Mouse (Mus musculus) kidney, postnatal 4 days (tissue): Measurements from ENCODE around the gene 9230113P08Rik.
"Not testable (repeated sequence)": the region's sequence is repeated elsewhere in the genome, so short reads cannot be mapped to it uniquely, and the experiment has no call there.

Experiments used
- DNase-seq, 2 experiments: peaks; one replicate each; pipeline ENCODE4 v3.0.0; 2021; ENCODE audit warnings: mixed read lengths in 2 of 2

9230113P08Rik gene

DNA sequence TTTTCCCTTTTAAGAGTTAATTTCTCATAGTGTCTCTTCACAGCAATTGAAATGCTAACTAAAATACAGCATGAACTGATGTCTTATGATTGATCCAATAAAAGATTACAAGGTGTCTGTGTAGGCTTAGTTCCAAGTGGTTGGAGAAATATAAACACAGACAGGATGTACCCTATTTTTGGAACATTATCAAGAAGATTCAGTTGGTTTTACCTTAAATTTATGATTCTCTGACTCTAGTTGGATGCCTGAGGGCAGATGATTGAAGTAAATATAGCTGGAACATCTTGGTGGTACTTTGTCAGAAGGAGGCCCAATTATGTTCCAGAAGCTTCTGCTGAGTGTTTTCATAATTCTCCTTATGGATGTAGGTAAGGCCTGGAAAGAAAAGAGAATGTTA, at the start of gene 9230113P08Rik:
Gene 9230113P08Rik (plus strand): TSS at position 301 of the 400 bp plus-strand sequence.
- not testable (repeated sequence) for DNase-seq

DNA sequence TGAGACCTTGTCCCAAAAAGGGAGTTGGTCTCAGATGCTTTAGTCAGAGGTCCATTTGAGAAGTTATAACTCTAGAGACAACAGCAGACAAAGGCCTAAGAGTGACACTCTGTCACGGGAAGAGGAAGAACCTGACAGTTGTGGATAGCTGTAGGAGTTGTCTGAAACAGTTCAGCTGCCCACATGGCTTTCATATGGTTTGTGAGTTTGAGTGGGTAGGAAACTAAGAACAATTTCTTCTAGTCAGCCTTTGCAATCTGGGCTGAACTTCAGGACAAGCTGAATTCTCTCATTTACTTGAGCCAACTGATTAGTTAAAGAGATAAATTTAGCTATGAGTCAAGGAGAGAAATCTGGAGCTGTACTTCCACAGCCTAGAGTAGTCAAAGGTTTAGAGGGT, 15.1 kb upstream of the 9230113P08Rik start:
- DNase-seq = not testable (repeated sequence)

- no peak for DNase-seq
These were observed 3.7 kb upstream of the 9230113P08Rik start for GRCm38 (mm10) chr9:35904494-35904893.

DNA sequence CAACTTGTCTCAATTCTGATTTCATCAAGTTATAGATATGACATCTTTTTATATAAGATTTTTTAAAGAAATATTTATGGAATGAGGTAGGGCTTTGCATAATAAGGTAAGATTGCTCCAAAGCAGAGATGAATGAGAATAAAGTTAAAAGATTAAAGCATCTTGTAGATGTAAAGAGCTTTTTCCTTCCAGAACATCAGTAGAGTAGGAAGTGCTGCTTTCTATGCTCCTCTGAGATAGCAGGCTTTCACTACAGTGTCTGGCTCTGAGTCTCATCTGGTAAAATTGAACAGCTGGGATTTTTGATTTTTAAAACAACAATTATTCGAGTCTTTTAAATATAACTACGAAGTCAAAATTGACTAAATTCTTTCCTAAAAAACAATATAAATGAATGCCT, 22.6 kb downstream of the 9230113P08Rik start:
- no peak for DNase-seq
